Mouse (Mus musculus) Patski (cell line): Measurements from ENCODE around the gene Gm10073. TPM values are rescaled to one million over a fixed set of nuclear protein-coding genes. Genes with fewer than 3 reads are reported as not detected.
"Not testable (repeated sequence)": the region's sequence is repeated elsewhere in the genome, so short reads cannot be mapped to it uniquely, and the experiment has no call there.

Source experiments
- ATAC-seq: fragments of 100-300 bp; one replicate; pipeline ENCODE4 v1.8.0; 2021
- CTCF ChIA-PET: fragments of 350-600 bp; sonication (Branson Sonifier 250); formaldehyde crosslinking; loops from one replicate; lab custom pipeline; 2022; ENCODE audit warnings: inconsistent platforms; lab: Charles Lee
- POLR2A ChIA-PET: fragments of 350-600 bp; sonication (Branson Sonifier 250); formaldehyde crosslinking; loops from one replicate; lab custom pipeline; 2022; ENCODE audit warnings: antibody characterized with exemption, inconsistent platforms; lab: Charles Lee
- DNase-seq: peaks from one replicate; pipeline ENCODE4 v3.0.0-alpha.2; 2011; ENCODE audit warnings: low read depth, low spot score
- H3K27me3 ChIP-seq: fragments of 371-371 bp; one replicate; pipeline ENCODE4 v1.5.1; 2021
- CTCF ChIP-seq: fragments of 100-300 bp; IDR thresholded peaks from one replicate; pipeline ENCODE4 v1.5.1; 2021
- in situ Hi-C: fragments of 300-500 bp; cut with MboI; formaldehyde crosslinking; loops from 3 replicates; pipeline ENCODE4 v1.11.1; 2018; ENCODE audit warnings: low pct_unique_long_range_greater_than_20kb, mixed read lengths
- polyA plus RNA-seq: library from polyadenylated mRNA; unstranded; gene quantifications from one replicate; pipeline ENCODE4 v1.2.3, GENCODE M21; 2021

Gm10073 gene
- polyA plus RNA-seq, 1 experiment from 2014 or later: 34.6 TPM

GRCm38 (mm10) chr8:106612047-106612446 is 38.8 kb upstream of the Gm10073 start:
- CTCF ChIA-PET: no interaction called here
- in situ Hi-C loops: no loop called here
- no peak for ATAC-seq
- POLR2A ChIA-PET: no interaction called here
- no peak for DNase-seq
- no peak for TF ChIP-seq CTCF
- no peaks in the 10 kb centered on the region for H3K27me3 ChIP-seq

GRCm38 (mm10) chr8:106610958-106611640 is 37.8 kb upstream of the Gm10073 start:
- H3K27me3 ChIP-seq: no peaks in the 10 kb centered on the region
- CTCF ChIA-PET: no interaction called here
- no peak for TF ChIP-seq CTCF
- DNase-seq (no peak), ATAC-seq (no peak)
- POLR2A ChIA-PET: no interaction called here
- in situ Hi-C loops: no loop called here

DNA sequence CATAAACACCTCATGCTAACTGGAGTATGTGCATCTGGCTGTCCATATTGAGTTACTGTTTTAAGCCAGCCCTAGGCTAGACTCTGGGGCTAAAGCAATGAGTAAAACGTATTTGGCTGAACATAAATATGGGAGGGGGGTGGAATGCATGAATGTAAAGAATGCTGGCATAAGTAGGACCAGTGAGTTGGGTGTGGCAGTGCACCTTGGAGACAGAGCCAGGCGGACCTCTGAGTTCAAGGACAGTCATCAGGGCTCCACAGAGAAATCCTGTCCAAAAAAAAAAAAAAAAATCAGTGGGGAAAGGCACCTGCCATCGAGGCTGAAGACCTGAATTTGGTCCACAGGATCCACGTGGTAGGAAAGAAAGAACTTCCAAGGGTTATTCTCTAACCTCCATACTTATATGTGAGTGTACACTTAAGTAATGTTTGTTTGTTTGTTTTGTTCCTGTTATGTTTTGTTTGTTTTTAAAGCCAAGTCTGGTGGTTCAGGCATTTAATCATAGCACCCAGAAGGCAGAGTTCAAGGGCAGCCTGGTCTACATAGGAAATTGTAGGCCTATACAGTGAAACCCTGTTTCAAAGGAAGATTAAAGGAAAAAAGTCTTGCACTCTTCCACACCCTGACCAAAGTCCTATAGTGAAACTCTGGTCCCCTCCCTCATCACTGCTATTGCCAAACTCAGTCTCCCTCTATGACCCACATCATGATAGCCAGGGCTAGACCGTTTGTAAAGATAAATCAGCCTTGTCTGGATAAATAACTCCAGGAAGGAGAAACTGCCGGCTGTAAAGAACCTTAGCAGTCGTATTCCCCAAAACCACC is 36.0 kb upstream of the Gm10073 start:
- CTCF ChIA-PET: interaction anchor here (1.3 kb wide), 1 partner anchor 9 kb away, joined by 7 read pairs; no protein-coding TSS in a partner anchor
- TF ChIP-seq CTCF: no peak
- no peak for ATAC-seq
- POLR2A ChIA-PET: interaction anchor here (1.0 kb wide), 1 partner anchor 11 kb away, joined by 3 read pairs; no protein-coding TSS in a partner anchor
- H3K27me3 ChIP-seq: no peaks in the 10 kb centered on the region
- in situ Hi-C loops: no loop called here
- DNase-seq: no peak

DNA sequence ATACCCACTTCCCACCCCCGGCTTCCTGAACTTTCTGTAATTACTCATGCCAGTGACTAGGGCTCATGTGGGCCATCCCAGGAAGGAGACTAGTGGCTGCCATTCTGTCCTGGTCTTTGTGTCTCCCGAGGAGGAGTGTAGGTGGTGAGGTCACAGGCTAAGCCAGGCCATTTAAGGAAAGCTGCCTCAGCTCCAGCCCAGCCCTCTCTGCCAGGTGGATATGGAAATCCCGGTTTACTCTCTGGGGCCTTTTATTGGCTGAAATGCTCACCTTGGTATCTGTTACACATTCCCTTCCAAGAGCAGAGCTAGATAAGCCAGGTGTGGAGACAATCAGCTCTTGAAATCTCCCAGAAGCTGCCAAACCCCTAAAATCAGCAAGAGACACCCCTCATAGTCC is 35.2 kb upstream of the Gm10073 start:
- no peak for DNase-seq
- ChIA-PET CTCF (interaction anchor here (1.3 kb wide), 2 partner anchors 9 to 19 kb away, joined by 3 to 7 read pairs; no protein-coding TSS in a partner anchor), POLR2A (interaction anchor here (0.6 to 1.0 kb wide), 2 partner anchors 12 to 21 kb away, joined by 3 read pairs; no protein-coding TSS in a partner anchor)
- TF ChIP-seq CTCF: no peak
- H3K27me3 ChIP-seq: no peaks in the 10 kb centered on the region
- ATAC-seq: no peak
- in situ Hi-C loops: no loop called here

- POLR2A ChIA-PET: interaction anchor here (0.6 kb wide), 2 partner anchors 20 to 196 kb away, joined by 3 to 6 read pairs; no protein-coding TSS in a partner anchor
- in situ Hi-C loops, H3K27me3 ChIP-seq, DNase-seq, ATAC-seq: not testable (repeated sequence)
- CTCF ChIA-PET: interaction anchor here (1.3 kb wide), 2 partner anchors 10 to 19 kb away, joined by 3 to 7 read pairs; no protein-coding TSS in a partner anchor
Observed at GRCm38 (mm10) chr8:106607783-106608182, 34.5 kb upstream of the Gm10073 start.

DNA sequence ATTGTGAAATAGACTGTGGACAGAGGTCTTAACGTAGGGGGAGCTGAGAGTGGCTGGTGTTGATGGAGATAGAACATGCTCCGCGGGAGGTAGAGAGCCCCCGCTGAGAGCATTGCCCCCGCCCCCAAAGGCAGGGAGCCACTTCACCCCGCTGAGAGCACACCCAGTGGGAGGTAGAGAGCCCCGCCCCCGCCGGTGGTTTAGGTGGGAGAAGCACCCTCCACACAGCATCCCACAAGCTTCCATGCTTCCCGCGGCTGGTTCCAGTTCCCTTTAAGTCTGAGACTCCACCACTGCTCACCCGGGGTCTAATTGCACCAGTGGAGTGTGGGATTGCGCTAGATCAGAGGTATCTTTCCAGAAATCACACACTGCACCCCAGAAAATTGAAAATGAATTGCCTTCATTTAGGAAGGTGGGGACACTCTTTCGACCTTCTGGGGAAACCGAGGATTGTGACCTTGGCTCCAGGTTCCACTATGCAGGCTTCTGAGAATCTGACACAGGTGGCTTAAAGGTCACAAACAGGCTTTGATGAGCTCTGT is 33.4 kb upstream of the Gm10073 start:
- no peaks in the 10 kb centered on the region for H3K27me3 ChIP-seq
- CTCF ChIA-PET: no interaction called here
- POLR2A ChIA-PET: no interaction called here
- no peak for TF ChIP-seq CTCF
- ATAC-seq: no peak
- in situ Hi-C loops: no loop called here
- no peak for DNase-seq

GRCm38 (mm10) chr8:106606121-106606520 is 32.9 kb upstream of the Gm10073 start:
- DNase-seq: no peak
- H3K27me3 ChIP-seq: no peaks in the 10 kb centered on the region
- CTCF ChIA-PET: interaction anchor here (1.0 kb wide), 1 partner anchor 46 kb away, joined by 3 read pairs; no protein-coding TSS in a partner anchor

DNA sequence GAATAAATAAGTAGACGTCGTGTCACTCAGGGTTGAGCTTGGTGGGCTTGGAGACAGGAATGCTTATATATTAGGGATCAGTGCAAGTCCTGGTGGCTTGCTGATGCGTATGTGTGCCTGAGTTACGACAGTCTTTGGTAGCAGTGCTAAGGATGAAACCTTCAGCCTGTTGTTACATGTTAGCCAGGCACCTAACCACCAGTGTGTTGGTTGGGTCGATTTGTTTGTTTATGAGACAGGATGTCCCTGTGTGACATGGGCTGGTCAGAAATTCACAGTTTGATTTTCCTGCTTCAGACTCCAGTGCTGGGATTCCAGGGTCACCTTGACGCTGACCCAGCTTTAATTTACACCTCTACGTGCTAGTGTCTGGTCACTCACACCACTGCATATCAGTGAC is 32.4 kb upstream of the Gm10073 start:
- in situ Hi-C loops: no loop called here
- no peaks in the 10 kb centered on the region for H3K27me3 ChIP-seq
- no peak for ATAC-seq
- POLR2A ChIA-PET: no interaction called here
- CTCF ChIA-PET: interaction anchor here (1.0 kb wide), 1 partner anchor 45 kb away, joined by 3 read pairs; no protein-coding TSS in a partner anchor
- no peak for TF ChIP-seq CTCF
- DNase-seq: no peak

More at GRCm38 (mm10) chr8:106606121-106606520, 32.9 kb upstream of the Gm10073 start:
- TF ChIP-seq CTCF: no peak
- POLR2A ChIA-PET: no interaction called here
- in situ Hi-C loops: no loop called here
- no peak for ATAC-seq

GRCm38 (mm10) chr8:106603933-106604332 is 30.7 kb upstream of the Gm10073 start:
- H3K27me3 ChIP-seq: no peaks in the 10 kb centered on the region
- no peak for TF ChIP-seq CTCF
- ChIA-PET CTCF (no interaction called here), POLR2A (interaction anchor here (0.5 kb wide), 1 partner anchor 15 kb away, joined by 3 read pairs; no protein-coding TSS in a partner anchor)
- in situ Hi-C loops: no loop called here
- no peak for ATAC-seq
- DNase-seq: no peak

- ChIA-PET POLR2A (interaction anchor here (0.5 to 0.6 kb wide), 2 partner anchors 15 to 158 kb away, joined by 3 read pairs; no protein-coding TSS in a partner anchor), CTCF (interaction anchor here (1.8 kb wide), 1 partner anchor 20 kb away, joined by 5 read pairs; no protein-coding TSS in a partner anchor)
- in situ Hi-C loops: no loop called here
- no peak for TF ChIP-seq CTCF
- ATAC-seq (no peak), DNase-seq (no peak)
- no peaks in the 10 kb centered on the region for H3K27me3 ChIP-seq
Observed at GRCm38 (mm10) chr8:106603131-106603819, 30.0 kb upstream of the Gm10073 start, which contains the start of gene Cdh1. Gene Cdh1, plus strand, starts transcription at chr8:106603351.
